Mouse (Mus musculus): ENCODE measurements around the gene Lmf1.

- TF ChIP-seq POLR2A (IDR thresholded peaks at IDR 0.05; ENCODE audit: insufficient read depth, low read length), result no peak
- TF ChIP-seq CTCF (IDR thresholded peaks at IDR 0.05; ENCODE audit: low read depth, low read length), result no peak
Observed at GRCm38 (mm10) chr17:25623935-25624334, 45.0 kb downstream of the Lmf1 start.

All from ES-Bruce4 (cell line).